Mouse (Mus musculus) embryonic fibroblast, embryonic 13.5 days (primary cell): ENCODE results near the gene Reep3.

Source experiments
- CTCF ChIP-seq: IDR thresholded peaks from 2 replicates; pipeline ENCODE4 v1.5.1; 2011; ENCODE audit warnings: mild to moderate bottlenecking, control low read depth, low read length, moderate library complexity, borderline replicate concordance; ENCODE audit not compliant: insufficient read depth
- POLR2A ChIP-seq: IDR thresholded peaks from 2 replicates; pipeline ENCODE4 v1.6.1; 2011; ENCODE audit warnings: low read depth, mild to moderate bottlenecking, control low read depth, low read length, moderate library complexity

- TF ChIP-seq CTCF (no peak), POLR2A (no peak)
These were observed 40.6 kb downstream of the Reep3 start for GRCm38 (mm10) chr10:67055867-67056856.
